Mouse (Mus musculus) lung, adult 18-20 months (tissue): ENCODE results near the gene Bcor.

Source experiments
- DNase-seq, 2 experiments: peaks; one replicate each; pipeline ENCODE4 v3.0.0; 2022; ENCODE audit warnings: mixed read lengths in 2 of 2

The Bcor gene

DNA sequence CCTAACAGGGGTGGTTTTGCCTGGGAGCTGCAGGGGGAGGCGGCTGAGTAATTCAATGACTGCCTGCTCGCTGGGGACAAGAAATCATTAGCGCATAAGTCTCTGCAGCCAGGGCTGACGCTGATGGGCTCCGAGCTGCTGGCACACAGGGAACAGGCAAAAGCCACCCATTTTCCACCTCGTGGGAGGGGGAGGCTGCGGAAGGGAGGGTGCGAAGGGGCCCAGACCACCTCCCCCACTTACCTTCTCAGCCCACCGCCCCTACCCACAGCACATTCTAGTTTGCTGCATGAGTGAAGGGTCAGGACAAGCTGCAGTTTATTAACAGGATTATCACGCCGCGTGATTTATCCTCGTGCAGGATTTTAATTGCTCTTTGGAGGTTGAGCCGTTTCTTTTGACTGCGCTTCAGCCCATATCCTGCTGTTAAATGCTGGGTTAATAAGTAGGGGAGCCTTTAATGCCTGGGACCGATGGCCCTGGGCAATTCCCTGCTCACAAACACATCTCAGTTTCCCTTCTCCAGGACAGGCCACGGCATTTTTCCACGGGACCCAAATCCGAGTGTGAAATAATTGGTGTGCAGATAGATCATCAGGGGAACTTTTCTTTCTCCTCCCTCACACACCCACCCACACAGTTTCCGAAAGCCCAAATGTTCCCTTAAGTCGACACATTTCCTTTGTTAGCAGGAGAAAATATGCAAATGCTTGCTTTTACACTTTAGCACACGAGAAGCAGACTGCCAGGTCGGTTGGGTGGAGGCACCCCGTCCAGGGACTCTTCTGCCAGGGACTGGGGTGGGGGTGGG, 97.8 kb downstream of the Bcor start:
- DNase-seq, result no peak

DNA sequence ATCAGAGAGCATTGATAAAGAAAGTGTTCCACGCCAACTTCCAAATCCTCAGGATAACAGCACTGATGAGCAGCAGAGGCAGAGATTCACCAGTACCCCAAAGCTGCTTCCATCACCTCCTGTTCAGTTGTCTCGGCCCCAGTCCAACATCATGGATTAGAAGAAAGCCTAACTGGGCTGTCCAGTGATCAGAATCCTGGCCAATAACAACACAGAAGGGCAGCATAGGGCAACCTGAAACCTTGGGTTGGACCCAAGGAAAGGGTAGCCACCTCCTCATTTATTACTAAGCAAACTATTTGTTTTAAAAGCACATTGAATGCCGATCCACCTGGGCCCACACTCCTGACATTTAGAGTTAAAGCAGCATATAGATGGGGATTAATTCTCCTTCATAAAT, 99.3 kb downstream of the Bcor start:
- DNase-seq, result no peak

DNA sequence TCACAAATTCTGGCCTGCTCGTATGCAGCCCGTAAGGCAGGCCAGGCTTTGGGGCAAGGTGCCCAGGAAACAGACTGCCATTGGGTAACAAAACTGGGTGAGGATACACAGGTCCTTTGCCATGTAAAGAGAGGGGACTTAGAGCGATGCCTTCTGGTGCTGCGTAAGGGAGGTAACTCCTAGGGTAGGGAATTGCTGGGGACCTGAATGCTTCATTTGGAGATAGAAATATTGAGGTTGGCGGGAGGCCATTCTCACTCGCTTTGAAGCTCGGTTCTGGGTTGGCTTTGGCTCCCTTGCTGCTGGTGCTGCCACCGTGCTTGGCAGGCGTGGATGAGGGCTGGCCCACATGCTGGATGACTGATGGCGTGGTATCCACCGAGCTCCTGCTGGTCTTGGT, 102.9 kb downstream of the Bcor start:
- no peak for DNase-seq

DNA sequence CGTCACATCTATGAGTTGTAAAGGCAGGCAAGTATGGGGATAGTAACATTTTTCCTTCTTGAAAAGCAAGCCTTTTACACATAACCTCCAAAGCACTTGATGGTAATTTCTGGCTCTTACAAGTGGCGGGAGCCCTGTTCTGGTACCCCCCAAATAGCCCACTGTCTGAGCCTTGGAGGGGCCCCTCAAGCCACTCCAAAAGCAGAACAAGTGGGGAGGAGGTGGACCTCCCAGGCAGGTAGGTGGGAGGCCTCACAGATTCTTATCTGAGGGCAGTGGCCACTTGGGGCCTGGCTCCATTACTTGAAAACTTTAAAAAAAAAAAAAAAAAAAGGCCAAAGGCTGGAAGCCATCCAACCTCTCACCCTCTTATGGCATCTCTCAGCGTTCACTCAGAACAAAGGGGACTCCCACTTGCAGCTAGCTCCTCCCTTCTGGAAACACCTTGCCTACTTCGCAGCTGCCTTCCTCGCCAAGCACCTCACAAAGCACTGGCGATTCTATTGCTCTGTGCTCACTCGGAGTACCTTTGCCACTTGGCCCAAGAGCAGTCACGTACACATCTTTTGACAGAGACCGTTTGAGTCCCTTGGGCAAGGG, 106.7 kb downstream of the Bcor start:
- peak; percentile 60 to 71 for DNase-seq

DNA sequence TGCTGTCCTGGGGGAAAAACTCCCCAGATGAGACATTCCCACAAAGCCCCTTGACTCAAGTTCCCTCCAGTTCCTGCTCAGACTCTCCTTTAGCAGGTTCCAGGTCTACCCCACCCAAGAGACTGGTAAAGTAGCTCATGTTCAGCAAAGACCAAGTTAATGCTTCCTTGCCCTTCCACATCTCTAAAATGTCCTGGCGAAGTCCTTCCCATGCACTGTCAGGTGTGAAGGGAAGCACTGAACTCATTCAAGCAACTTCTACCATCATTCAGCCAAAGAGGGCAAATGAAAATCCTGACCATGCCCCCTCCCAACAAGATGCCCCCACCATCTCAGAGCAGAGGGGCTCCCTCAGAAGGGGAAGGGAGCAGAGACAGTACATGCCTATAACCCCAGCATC, 107.5 kb downstream of the Bcor start:
- no peak for DNase-seq

DNA sequence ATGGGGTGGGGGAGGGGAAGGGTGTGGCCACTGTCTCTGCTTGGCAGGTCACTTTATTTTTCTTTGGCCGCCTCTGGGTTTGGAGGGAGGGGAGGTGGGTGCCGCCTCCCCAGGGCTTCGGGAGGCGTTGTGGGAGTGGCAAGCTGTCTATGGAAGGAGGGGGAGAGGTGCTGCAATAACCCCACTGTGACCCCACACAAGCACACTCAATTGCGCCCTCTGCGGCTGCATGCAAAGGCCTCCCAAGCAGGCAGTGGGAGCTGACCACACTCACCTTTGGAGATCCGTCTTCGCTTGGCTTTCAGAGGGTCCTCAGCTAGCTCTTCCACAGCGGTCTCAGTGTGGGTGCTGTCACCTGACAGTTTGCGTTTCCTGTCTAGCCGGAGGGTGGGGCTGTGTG, 111.4 kb downstream of the Bcor start:
- no peak for DNase-seq

DNA sequence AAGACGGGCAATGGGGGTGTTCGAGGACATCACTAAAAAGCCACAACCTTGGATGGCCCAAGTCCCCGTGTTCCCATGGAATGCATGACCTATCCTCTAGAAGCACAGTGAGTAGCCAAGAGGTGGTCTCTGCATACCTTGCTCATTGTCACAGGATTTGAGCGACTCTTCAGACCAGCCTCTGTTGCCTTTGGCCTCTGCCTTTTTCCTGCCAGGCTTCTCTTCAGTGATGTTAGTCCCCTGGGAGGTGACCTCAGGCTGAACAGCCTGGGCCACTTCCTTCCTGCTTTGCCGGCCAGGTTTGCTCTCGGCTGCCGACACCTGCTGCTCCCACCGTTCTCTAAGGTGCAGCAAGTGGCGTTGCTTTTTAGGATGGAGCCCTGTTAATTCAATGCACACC, 112.0 kb downstream of the Bcor start:
- no peak for DNase-seq

DNA sequence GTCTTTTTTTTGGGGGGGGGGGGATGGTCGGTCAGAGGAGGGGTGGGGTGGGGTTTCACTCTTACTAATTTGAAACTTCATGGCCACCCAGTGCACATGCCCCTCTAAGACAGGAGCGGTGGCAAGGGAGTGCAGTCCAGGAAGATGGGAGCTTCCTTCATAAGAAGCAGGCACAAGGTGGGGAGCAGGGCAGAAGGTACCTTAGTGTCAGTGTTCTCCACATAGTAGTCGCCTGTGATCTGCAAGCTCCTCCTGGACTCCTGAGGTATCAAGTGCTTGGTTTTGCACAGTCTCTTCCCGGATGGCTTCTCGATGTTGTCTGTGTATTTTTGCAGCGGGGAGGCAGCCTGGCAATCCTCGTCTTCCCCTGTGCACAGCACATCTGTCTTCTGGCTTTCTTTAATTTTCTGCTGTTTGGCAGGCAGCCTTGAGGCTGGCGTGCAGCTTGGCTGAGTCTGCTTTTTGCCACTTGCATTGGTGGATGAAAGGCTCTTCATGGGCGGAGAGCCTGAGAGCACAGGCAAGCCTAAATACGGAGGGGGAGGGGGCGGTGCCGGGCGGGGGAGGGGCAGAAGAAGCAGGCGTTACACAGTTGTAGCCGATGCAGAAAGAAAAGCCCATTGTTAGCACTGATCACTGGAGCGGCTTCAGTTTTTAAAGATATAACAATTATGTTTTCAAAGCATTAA, 112.8 kb downstream of the Bcor start:
- DNase-seq, result no peak

DNA sequence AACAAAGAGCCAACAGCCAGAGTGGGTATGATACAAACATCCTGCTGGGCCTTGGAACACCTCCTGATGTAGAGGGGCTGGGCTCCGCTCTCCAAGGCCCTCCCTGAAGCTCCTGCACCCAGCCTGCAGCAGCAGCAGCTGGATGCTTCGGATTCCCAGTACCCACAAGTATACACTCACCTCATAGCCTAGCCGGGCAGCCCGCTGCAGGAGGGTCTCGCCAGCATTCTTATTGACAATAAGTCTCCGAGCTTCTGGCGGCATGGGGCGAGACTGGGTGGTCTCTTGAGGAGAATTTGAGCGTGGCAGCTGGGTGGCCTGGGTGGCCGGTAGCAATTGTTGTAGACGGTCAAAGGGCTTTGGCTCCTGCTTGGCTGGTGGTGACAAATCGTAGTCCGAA, 113.5 kb downstream of the Bcor start:
- no peak for DNase-seq

DNA sequence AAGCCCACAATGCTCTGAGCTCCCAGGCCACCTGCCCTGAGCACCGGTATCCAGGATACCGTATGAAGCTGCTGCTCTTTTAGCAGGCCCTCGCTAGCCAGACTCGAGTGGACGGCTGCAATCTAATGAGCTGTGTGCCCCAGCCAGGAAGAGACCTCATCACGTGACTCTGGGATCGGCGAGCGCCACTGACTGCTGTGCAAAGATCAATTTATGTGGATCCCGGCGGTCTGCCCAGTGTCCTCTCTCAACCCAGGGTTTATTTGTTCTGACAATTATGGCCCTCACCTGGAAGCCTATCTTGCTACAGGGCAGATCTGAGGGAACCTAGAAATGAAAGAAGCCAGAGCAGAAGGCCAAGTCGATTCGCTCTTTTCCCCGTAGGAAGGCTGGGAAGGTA, 116.8 kb downstream of the Bcor start:
- DNase-seq, result no peak

DNA sequence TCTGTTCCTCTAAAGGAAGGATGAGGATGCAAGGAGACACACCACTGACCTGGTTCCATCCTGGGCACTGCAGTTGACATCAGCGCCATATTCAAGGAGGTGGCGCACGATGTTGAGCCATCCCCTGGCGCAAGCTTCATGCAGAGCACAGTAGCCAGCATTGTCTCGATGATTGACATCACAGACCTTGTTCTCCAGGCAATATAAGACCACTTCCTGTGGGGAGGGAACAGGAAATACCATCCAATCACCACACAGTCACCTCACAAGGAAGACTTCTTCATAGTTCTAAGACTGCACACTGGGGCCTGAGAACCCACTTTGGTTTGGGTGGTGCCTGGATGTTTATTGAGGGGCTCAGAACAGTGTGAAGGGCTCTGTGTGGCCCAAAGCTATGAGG, 118.7 kb downstream of the Bcor start:
- no peak for DNase-seq

DNA sequence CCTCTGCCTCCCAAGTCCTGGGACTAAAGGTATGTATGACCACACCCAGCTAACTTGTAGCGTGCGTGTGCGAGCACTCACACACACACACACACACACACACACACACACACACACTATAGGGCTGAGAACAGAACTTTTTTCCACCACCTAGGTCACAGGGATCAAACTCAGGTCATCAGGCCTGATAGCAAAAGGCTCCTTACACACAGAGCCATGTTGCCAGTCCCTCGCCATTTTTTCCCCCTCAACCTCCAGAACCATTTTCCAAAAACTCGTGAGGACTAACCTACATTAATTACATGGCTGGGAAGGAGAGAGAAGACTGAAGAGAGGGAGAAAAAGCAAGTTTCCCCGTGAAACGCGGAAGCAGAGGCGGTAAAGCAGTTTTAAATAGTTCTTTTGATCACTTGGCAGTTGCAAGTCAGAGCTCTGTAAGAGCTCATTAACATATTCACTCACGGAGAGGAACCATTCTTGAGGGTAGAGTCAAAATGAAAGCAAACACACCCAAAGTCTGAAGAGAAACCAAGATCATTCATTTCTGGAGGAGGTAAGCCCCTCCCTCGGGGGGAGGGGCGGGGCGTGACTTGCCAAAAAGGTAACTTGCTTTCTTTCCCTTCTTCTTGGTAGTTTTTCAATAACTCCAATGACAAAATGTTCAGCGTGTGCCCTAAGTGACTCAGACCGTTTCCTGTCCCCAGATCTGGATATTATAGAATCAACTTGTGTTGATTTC, 145.3 kb downstream of the Bcor start:
- DNase-seq, result no peak

DNA sequence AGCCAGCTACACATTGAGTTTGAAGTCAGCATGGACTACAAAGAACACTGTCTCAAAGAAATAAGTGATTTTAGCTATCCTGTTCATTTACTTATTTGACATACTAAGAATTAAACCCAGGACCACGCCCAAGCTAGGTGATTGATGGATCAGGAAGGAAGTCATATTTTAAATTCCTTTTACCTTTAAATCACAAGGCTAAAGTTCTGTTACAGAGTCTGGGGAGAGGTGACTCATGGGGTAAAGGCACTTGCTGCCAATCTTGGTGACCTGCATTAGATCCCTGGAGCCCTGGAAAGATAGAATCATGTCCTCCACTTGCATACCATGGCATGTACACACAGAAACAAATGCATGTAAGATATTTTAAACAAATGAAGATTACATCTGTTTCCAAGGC, 149.5 kb downstream of the Bcor start:
- no peak for DNase-seq

DNA sequence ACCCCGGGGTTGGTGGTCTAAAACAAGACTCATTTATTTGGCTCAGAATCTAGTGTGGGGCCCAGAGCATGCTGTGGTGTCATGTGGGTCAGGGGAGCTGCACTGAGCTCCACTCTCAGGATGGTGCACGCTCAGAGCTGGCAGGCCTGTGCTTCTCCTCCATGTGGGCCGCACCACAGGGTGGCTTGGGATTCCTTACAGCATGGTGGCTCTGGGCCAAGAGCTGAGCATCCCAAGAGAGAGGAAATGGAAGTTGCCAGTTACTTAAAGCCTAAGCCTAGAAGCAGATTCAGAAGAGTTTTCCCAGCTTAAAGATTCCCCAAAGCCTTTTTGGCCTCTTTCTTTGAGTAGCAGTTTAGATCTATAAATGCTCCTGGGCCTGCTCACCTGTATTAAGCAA, 151.1 kb downstream of the Bcor start:
- no peak for DNase-seq

DNA sequence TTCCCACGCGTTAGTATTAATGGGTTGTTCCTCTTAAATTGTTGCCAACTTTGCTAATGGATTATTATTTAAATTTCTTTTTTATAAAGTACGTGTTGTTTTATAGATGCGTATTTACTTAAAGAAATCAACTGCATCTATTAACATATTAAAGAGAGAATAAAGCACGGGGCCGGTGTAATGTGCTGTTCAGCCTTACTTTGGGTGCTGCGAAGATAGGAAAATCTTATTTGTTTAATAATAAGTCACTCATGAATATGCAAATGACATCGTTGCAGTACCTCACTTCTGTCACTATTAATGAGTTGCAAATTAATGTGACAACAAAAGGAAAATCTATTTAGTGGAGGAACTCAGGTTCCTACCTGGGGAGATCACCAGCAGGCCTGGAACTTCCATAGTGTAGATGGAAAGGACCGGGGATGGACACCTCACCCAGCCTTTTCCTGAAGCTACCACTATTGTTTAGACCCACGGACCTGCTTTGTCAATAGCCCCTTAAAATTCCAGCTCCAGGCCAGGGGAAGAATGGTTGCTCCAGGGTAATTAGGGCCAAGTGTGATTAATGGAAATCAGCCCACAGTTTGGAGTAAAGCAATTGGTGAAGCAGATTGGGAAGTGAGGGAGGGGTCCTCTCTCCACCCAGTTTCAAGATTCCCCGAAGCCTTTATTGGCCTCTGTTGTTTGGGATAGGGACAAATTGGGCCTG, 152.2 kb downstream of the Bcor start:
- no peak for DNase-seq

DNA sequence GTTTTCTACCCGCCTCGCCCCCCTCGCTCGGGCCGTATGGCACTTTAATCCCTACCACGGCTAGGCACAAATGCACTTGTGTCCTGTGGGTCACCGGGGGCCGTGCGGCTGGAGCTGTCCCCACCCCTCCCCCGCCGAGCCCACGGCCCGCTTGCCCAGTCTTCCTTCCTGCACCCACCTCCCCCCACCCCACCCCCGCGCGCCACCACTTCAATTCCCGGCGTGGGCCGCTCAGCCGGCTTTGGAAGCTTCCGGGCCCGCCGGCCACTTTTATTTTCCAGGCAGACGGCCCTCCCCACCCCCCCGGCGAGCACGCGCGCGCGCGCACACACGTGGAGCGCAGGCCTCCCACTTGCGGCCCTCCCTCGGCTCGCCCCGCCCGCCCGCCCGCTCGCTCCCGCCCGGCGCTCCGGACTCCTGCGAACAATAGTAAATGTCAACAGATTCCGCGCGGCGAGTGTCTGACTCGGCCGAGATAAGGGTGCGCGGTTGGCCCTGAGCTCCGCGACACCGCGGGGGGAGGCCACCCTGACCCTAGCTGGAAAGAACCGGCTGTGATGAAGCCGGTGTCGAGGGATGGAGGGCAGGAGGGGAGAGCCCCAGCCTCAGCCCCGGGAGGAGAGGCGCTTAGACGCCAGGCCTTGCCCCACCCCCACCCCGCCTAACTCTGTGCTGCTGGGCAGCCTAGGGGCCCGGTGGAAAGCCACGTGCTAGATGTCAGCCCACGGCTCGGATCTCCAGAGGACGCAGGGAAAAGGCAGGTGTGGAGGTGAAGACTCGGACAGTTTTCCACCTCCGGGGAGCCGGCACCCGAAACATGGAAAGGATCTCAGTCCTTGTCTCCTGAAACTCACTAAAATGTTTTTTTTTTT, 153.0 kb downstream of the Bcor start:
- peak; percentile 72 to 74 for DNase-seq

DNA sequence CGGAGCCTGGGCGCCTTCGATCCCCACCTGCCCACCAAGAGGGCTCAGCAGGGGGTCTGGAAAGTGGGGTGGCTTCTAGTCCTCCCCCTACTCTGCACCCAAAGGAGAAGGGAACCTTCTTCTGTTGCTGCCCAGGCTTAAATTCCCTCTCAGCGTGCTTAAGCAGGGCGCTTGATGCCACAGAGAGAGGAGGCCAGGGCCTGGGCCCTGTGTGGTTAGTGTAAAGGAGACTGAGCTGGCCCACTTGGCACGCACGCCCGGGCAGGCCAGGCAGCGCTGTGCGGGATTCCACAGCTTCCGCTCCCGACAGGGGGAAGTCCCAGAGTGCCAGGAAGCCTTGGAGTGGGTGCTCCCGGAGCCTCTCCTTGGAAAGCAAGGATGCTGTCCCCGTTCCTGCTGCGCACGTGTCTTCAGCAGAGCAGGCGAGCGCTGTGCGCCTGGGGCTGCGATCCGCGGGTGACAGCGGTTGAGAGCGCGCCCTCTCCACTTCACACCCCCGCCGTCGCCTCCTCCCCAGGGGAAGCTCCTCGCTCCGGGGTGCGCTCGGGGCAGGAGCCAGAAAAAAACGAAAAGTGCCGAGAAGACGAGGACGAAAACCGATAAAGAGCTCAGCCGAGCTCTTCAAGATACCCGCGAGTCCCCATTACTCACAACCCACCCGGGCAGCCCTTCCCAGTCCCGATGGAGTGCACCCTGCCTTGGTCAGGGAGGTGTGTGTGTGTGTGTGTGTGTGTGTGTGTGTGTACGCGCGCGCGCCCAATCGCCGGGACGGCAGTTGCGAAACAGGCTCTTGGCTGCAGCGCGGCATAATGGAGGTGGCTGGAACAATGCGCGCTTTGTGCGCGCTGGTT, 153.9 kb downstream of the Bcor start:
- peak; percentile 70 to 79 for DNase-seq

DNA sequence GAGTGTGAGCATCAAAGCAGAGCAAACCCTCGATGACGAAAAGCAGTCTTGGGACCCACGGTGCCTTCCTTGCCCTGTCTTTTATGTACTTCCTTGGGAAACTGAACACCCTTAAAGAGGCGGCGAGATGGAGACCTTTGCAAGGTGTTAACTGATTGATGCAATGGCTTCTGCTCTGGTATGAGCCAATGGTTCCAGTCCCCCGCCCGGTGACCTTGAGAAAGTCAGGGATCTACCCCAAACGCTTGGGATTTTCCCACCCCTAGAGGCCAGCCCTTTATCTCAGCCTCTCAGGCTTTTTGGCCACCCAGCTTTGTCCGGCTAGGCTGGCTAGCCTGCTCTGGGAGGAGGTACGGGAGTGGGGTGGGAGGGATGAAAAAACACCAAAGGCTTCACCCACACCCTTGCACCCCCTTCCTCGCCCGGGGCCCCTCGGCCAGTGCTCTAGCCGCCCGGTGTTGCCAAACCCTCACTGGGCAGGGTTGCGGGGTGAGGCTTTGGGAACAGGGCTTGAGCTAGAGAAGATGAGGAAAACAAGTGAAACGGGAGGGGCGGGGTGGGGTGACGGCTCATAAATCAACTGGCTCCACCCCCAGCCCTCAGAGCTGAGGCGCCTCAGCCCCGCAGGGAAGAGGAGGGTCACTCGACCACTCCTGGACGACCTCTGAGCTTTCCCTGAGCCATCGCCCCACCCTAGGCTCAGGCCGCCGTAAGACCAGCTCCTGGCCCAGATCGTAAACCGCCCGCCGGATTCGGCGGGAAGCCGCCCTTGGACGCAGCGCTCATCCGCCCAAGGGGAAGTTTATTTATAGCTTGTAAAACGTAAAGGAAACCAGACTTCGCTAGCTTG, 154.7 kb downstream of the Bcor start:
- peak; percentile 63 to 75 for DNase-seq

DNA sequence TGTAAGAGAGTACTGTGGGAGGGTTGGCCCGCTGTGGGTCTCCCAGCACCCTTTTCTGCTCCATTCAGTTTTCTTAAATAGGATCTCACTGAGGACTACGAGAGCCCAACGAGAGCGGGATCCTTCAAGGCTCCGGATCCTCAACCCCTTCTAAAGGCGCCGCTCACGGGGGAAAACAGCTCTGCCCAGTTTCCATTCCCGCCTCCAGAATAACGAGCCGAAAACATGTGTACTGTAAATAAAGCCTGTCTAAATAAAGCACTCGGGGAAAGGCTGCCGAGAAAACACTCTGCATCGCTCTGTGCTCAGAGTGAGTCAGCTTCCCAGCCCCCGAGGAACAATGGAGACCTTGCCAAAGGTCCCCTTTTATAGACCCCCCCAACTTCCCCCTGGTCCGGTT, 155.7 kb downstream of the Bcor start:
- peak; percentile 14 to 36 for DNase-seq

DNA sequence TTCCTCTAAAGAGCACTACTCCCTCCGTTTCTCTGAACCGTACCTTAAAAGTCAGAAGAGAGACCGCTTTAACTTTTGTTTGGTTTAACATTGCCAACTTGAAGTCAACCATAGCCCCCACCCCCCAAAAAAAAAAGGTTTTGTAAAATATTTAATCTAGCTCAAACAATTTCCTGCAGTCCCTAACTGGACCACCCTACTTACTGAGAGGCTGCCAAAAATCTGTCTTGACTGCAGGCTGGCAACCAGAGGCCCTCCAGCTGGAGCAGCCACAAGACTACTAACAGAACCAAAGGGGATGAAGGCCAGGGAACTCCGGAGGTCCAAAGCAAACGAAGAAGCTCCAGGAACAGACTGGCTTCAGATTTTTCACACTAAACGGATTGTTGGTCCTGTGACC, 156.2 kb downstream of the Bcor start:
- DNase-seq, result no peak
